Mouse (Mus musculus): ENCODE measurements around the gene Ciao2b.

DNA sequence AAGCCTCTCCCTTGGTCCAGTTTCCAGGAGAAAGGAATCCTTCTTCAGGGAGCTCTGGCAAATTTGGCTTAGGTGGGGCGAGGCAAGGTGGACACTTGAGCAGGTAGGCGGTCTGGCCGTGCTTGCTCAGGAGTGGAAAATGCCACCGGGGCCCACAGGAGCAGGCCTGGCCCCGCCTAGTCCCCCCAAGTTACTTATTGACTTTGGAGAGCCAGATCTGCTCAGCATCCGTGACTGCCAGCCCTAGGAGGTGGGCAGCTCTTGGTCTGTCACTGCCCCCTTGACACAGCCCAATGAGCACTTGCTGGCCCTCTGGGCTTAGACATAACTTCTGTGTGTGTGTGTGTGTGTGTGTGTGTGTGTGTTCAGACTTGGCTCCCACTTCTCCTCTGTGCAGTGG, 17.6 kb downstream of the Ciao2b start, which contains the start of gene Cdh16:
- TF ChIP-seq GATA1 (IDR thresholded peaks at IDR 0.05; ENCODE audit: borderline replicate concordance, low read length) (no peak), FLI1 (IDR thresholded peaks at IDR 0.05; ENCODE audit: low read length) (no peak)

Data from megakaryocyte, embryonic 14.5 days (primary cell).